Comparison of ENCODE assay signal across 24 mouse cellular contexts in the genomic region with DNA sequence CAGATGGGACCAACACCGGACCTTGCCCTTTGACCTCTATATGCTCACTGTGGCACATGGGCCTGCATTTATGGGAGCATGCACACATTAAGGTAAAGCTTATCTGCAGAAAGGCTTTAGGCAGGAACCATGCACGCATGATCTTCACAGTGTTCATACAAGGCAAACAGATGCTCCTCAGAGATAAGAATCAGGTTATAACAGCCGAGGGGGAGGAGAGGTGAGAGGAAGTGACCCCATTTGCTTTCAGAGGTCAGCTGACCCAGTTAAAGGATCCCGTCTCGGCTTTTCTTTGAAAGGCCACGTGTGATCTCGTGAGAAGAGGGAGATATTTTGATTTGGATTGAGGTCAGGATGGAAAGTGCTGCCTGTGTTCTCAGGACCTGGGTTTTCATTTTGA. TPM values are rescaled to one million over a fixed set of nuclear protein-coding genes. Genes with fewer than 3 reads are reported as not detected.
DNase-seq lines count a peak whose midpoint lies in the region; ATAC-seq lines count a peak whose summit lies in the region.
"Had no signal": no experiment of that assay in that cellular context is flagged by ENCODE, and none has a peak within 500 bp of the region (broad histone marks: within the 10 kb centered on the region; RNA-seq: fewer than 3 reads in every experiment).

No protein-coding gene starts in this region.

- H3K27ac ChIP-seq in heart, embryonic 12.5 days (ENCODE audit: poor library complexity, severe bottlenecking) = no peak overlapping the region
- H3K27ac ChIP-seq: hindbrain, embryonic 14.5 days; kidney, postnatal 0 days; midbrain, embryonic 13.5 days; neural tube, embryonic 13.5 days; stomach, embryonic 15.5 days had no signal

- no peaks in the 10 kb centered on the region for H3K36me3 ChIP-seq in heart, embryonic 12.5 days
- H3K36me3 ChIP-seq: midbrain, embryonic 13.5 days; neural tube, embryonic 13.5 days; stomach, embryonic 15.5 days had no signal

- H3K9me3 ChIP-seq in heart, embryonic 12.5 days (replicated peaks) = 0 out of 2 replicates have a peak, but pooled peaks cover 3% of the 10 kb centered on the region
- H3K9me3 ChIP-seq: midbrain, embryonic 13.5 days; neural tube, embryonic 13.5 days; stomach, embryonic 15.5 days had no signal

- no peaks in the 10 kb centered on the region for H3K4me1 ChIP-seq in heart, embryonic 12.5 days (replicated peaks)
- H3K4me1 ChIP-seq: midbrain, embryonic 13.5 days; neural tube, embryonic 13.5 days; stomach, embryonic 15.5 days had no signal

- no peak for ATAC-seq in heart, embryonic 12.5 days (ENCODE audit: insufficient number of reproducible peaks, low FRiP score)
- ATAC-seq: activated CD4-positive, CD25-positive, alpha-beta regulatory T cell, adult 4 months; forebrain, embryonic 14.5 days; inflammation-experienced regulatory T-cells, adult 6 months; midbrain, embryonic 13.5 days had no signal

- 66% methylated on average over 7 of the region's 7 CpGs for WGBS in heart, embryonic 12.5 days

- H3K27me3 ChIP-seq in heart, embryonic 12.5 days (replicated peaks) = no peaks in the 10 kb centered on the region
- H3K27me3 ChIP-seq: midbrain, embryonic 13.5 days; neural tube, embryonic 13.5 days; stomach, embryonic 15.5 days had no signal

- H3K4me2 ChIP-seq in heart, embryonic 12.5 days = no peak overlapping the region
- H3K4me2 ChIP-seq: hindbrain, embryonic 14.5 days; midbrain, embryonic 13.5 days; neural tube, embryonic 13.5 days; stomach, embryonic 15.5 days had no signal

- H3K9ac ChIP-seq in heart, embryonic 12.5 days = no peak overlapping the region
- H3K9ac ChIP-seq: hindbrain, embryonic 14.5 days; midbrain, embryonic 13.5 days; neural tube, embryonic 13.5 days; stomach, embryonic 15.5 days had no signal

- peak; percentile 56 for DNase-seq in heart, adult 11 months
- peak; percentile 12 for DNase-seq in T-cell, adult 2 months (ENCODE audit: low spot score)
- peak; percentile 10 for DNase-seq in naive thymus-derived CD4-positive, alpha-beta T cell, adult 2 months (ENCODE audit: low read depth)
- peak; percentile 70 for DNase-seq in thymus, postnatal 14 days
- no peak for DNase-seq in kidney, postnatal 14 days
- DNase-seq in gastrocnemius, postnatal 14 days = no peak
- no peak for DNase-seq in layer of hippocampus, postnatal 36 days
- DNase-seq: adrenal gland, postnatal 10 days; cerebellum, adult 18-20 months; gastrocnemius, postnatal 10 days; heart, adult 18-20 months; heart, postnatal 4 days; kidney, adult 18-20 months; lung, postnatal 10 days; right cerebral cortex, adult 18-20 months had no signal

- intact Hi-C loops in gastrocnemius, postnatal 14 days (cut with DNase I; ENCODE audit: low total_unique reads) = no loop called here

- no peak overlapping the region for H3K4me3 ChIP-seq in heart, embryonic 12.5 days
- H3K4me3 ChIP-seq: midbrain, embryonic 13.5 days; neural tube, embryonic 13.5 days; stomach, embryonic 15.5 days had no signal

RNA-seq across cellular contexts. Expression of a gene that starts 40.2 kb away (rescaled TPM):
- polyA plus RNA-seq in heart, embryonic 12.5 days (2016; fragmentation: Nextera tagmentation; extraction: Ambion mirVana) = 46.4 and 47.6 TPM in 2 replicates
- 10 to 100 TPM; 15.4 to 17.7 TPM for total RNA-seq in gastrocnemius, postnatal 14 days (2021)
- total RNA-seq in layer of hippocampus, postnatal 36 days (2021) = 10 to 100 TPM; 27.7 to 28.8 TPM

Comparison
In these comparisons a context has a peak if more than half of its experiments do, and no peak if none do; other contexts are left out.
1. DNase-seq: peak in heart, adult 11 months (single experiment), T-cell, adult 2 months (single experiment), naive thymus-derived CD4-positive, alpha-beta T cell, adult 2 months (single experiment) and thymus, postnatal 14 days (single experiment); none in kidney, postnatal 14 days (single experiment), gastrocnemius, postnatal 14 days (single experiment) and layer of hippocampus, postnatal 36 days (0 of 2).